Mouse (Mus musculus) olfactory bulb, adult 2 months (tissue): ENCODE results near the gene Guca1b.

Experiments
- CTCF ChIP-seq: fragments of 200-500 bp; IDR thresholded peaks from 2 replicates; pipeline ENCODE4 v1.5.1; 2012; ENCODE audit warnings: low read depth, mild to moderate bottlenecking, low read length, moderate library complexity; ENCODE audit not compliant: insufficient read depth
- POLR2A ChIP-seq: fragments of 200-500 bp; IDR thresholded peaks from 2 replicates; pipeline ENCODE4 v1.6.1; 2012; ENCODE audit warnings: mild to moderate bottlenecking, low read depth, low read length, moderate library complexity; ENCODE audit not compliant: insufficient read depth

- TF ChIP-seq CTCF: no peak
- no peak for TF ChIP-seq POLR2A
Observed at GRCm38 (mm10) chr17:47399091-47399490, 13.9 kb downstream of the Guca1b start.
